Mouse (Mus musculus): ENCODE measurements around the gene Krt31. TPM values are rescaled to one million over a fixed set of nuclear protein-coding genes. Genes with fewer than 3 reads are reported as not detected.

Krt31 gene
- polyA plus RNA-seq, 1 experiment from 2014 or later: not detected

Other genes starting within 250 kb of the Krt31 start
- gene Gm11554, start 246.1 kb downstream of the Krt31 start, polyA plus RNA-seq (2014; fragmentation: Nextera tagmentation; extraction: Ambion mirVana): not detected in 2 replicates
- not detected in 2 replicates for gene Krtap4-13, start 240.7 kb downstream of the Krt31 start, polyA plus RNA-seq (2014; fragmentation: Nextera tagmentation; extraction: Ambion mirVana)
- not detected in 2 replicates for gene Gm11564, start 234.9 kb downstream of the Krt31 start, polyA plus RNA-seq (2014; fragmentation: Nextera tagmentation; extraction: Ambion mirVana)
- gene 2300003K06Rik, start 212.5 kb downstream of the Krt31 start, polyA plus RNA-seq (2014; fragmentation: Nextera tagmentation; extraction: Ambion mirVana): not detected in 2 replicates
- not detected in 2 replicates for gene Krtap4-16, start 198.9 kb downstream of the Krt31 start, polyA plus RNA-seq (2014; fragmentation: Nextera tagmentation; extraction: Ambion mirVana)
- not detected in 2 replicates for gene Gm11568, start 192.6 kb downstream of the Krt31 start, polyA plus RNA-seq (2014; fragmentation: Nextera tagmentation; extraction: Ambion mirVana)
- gene Gm11559, start 186.1 kb downstream of the Krt31 start, polyA plus RNA-seq (2014; fragmentation: Nextera tagmentation; extraction: Ambion mirVana): not detected in 2 replicates
- gene Krtap9-1, start 177.2 kb downstream of the Krt31 start, polyA plus RNA-seq (2014; fragmentation: Nextera tagmentation; extraction: Ambion mirVana): not detected in 2 replicates
- not detected in 2 replicates for gene Gm11567, start 171.4 kb downstream of the Krt31 start, polyA plus RNA-seq (2014; fragmentation: Nextera tagmentation; extraction: Ambion mirVana)
- gene Krtap31-1, start 142.6 kb downstream of the Krt31 start, polyA plus RNA-seq (2014; fragmentation: Nextera tagmentation; extraction: Ambion mirVana): not detected in 2 replicates
- gene Gm11565, start 135.8 kb downstream of the Krt31 start, polyA plus RNA-seq (2014; fragmentation: Nextera tagmentation; extraction: Ambion mirVana): not detected in 2 replicates
- gene Krtap31-2, start 114.3 kb downstream of the Krt31 start, polyA plus RNA-seq (2014; fragmentation: Nextera tagmentation; extraction: Ambion mirVana): not detected in 2 replicates
- gene Krtap9-5, start 102.1 kb downstream of the Krt31 start, polyA plus RNA-seq (2014; fragmentation: Nextera tagmentation; extraction: Ambion mirVana): not detected in 2 replicates
- not detected in 2 replicates for gene Krtap29-1, start 71.5 kb downstream of the Krt31 start, polyA plus RNA-seq (2014; fragmentation: Nextera tagmentation; extraction: Ambion mirVana)
- gene Krtap16-1, start 64.0 kb downstream of the Krt31 start, polyA plus RNA-seq (2014; fragmentation: Nextera tagmentation; extraction: Ambion mirVana): not detected in 2 replicates
- gene Krtap17-1, start 56.6 kb downstream of the Krt31 start, polyA plus RNA-seq (2014; fragmentation: Nextera tagmentation; extraction: Ambion mirVana): 0.61 TPM in 1 of 2 replicates, not detected in the other
- gene Krt33a, start 34.3 kb downstream of the Krt31 start, polyA plus RNA-seq (2014; fragmentation: Nextera tagmentation; extraction: Ambion mirVana): not detected in 2 replicates
- not detected in 2 replicates for gene Krt33b, start 20.7 kb downstream of the Krt31 start, polyA plus RNA-seq (2014; fragmentation: Nextera tagmentation; extraction: Ambion mirVana)
- not detected in 2 replicates for gene Krt34, start 9.0 kb downstream of the Krt31 start, polyA plus RNA-seq (2014; fragmentation: Nextera tagmentation; extraction: Ambion mirVana)
- gene Krt32, start 37.7 kb upstream of the Krt31 start, polyA plus RNA-seq (2014; fragmentation: Nextera tagmentation; extraction: Ambion mirVana): not detected in 2 replicates
- not detected in 2 replicates for gene Krt35, start 45.7 kb upstream of the Krt31 start, polyA plus RNA-seq (2014; fragmentation: Nextera tagmentation; extraction: Ambion mirVana)
- not detected in 2 replicates for gene Krt36, start 55.1 kb upstream of the Krt31 start, polyA plus RNA-seq (2014; fragmentation: Nextera tagmentation; extraction: Ambion mirVana)
- gene Krt13, start 71.0 kb upstream of the Krt31 start, polyA plus RNA-seq (2014; fragmentation: Nextera tagmentation; extraction: Ambion mirVana): not detected in 2 replicates
- 0.16 TPM in 1 of 2 replicates, not detected in the other for gene Krt15, start 85.4 kb upstream of the Krt31 start, polyA plus RNA-seq (2014; fragmentation: Nextera tagmentation; extraction: Ambion mirVana)
- gene Krt19, start 98.1 kb upstream of the Krt31 start, polyA plus RNA-seq (2014; fragmentation: Nextera tagmentation; extraction: Ambion mirVana): 0.72 and 1.4 TPM in 2 replicates
- not detected in 2 replicates for gene Krt9, start 142.7 kb upstream of the Krt31 start, polyA plus RNA-seq (2014; fragmentation: Nextera tagmentation; extraction: Ambion mirVana)
- gene Krt14, start 157.0 kb upstream of the Krt31 start, polyA plus RNA-seq (2014; fragmentation: Nextera tagmentation; extraction: Ambion mirVana): not detected in 2 replicates
- not detected in 2 replicates for gene Krt16, start 198.4 kb upstream of the Krt31 start, polyA plus RNA-seq (2014; fragmentation: Nextera tagmentation; extraction: Ambion mirVana)
- gene Krt17, start 210.5 kb upstream of the Krt31 start, polyA plus RNA-seq (2014; fragmentation: Nextera tagmentation; extraction: Ambion mirVana): not detected in 2 replicates
- not detected in 2 replicates for gene Krt42, start 219.3 kb upstream of the Krt31 start, polyA plus RNA-seq (2014; fragmentation: Nextera tagmentation; extraction: Ambion mirVana)

Data from midbrain, embryonic 14.5 days (tissue).